Mouse (Mus musculus) T-helper 17 cell (primary cell): ENCODE data around the gene Rce1.

Experiments used
- in situ Hi-C, 2 experiments: fragments of 300-600 bp; cut with MboI, MseI; formaldehyde crosslinking; loops; 1 replicate in 1 of 2; 2 replicates in 1 of 2; pipeline ENCODE4 v1.15.1; 2025; ENCODE audit warnings: high pct_unique_total_duplicates in 2 of 2

Rce1 gene

GRCm38 (mm10) chr19:4625179-4625828, at the start of gene Rce1:
Rce1 (minus strand) TSS chr19:4625641.
- in situ Hi-C loops = loop anchor here in 1 of 2 experiments (10.0 kb wide), 1 partner anchor 219 kb away; no protein-coding TSS in a partner anchor

GRCm38 (mm10) chr19:4672401-4672800, 47.0 kb upstream of the Rce1 start:
- in situ Hi-C loops = no loop called here

- in situ Hi-C loops = no loop called here
Observed at GRCm38 (mm10) chr19:4670776-4671175, 45.3 kb upstream of the Rce1 start.

GRCm38 (mm10) chr19:4666815-4667214, 41.4 kb upstream of the Rce1 start:
- in situ Hi-C loops = no loop called here

GRCm38 (mm10) chr19:4658156-4658555, 32.7 kb upstream of the Rce1 start:
- in situ Hi-C loops = no loop called here

- in situ Hi-C loops = loop anchor here (5.0 kb wide), 1 partner anchor 95 kb away; no protein-coding TSS in a partner anchor
Observed at GRCm38 (mm10) chr19:4646917-4647492, 21.6 kb upstream of the Rce1 start.

- in situ Hi-C loops = no loop called here
Observed at GRCm38 (mm10) chr19:4644271-4644670, 18.8 kb upstream of the Rce1 start.

GRCm38 (mm10) chr19:4635986-4636385, 10.5 kb upstream of the Rce1 start:
- in situ Hi-C loops = no loop called here

- in situ Hi-C loops = loop anchor here in 1 of 2 experiments (10.0 kb wide), 1 partner anchor 216 kb away; no protein-coding TSS in a partner anchor
Observed at GRCm38 (mm10) chr19:4628819-4629218, 3.4 kb upstream of the Rce1 start.

GRCm38 (mm10) chr19:4625829-4626535, 541 bp upstream of the Rce1 start:
- in situ Hi-C loops = loop anchor here in 1 of 2 experiments (10.0 kb wide), 1 partner anchor 219 kb away; no protein-coding TSS in a partner anchor

- in situ Hi-C loops = loop anchor here (5.0 to 10.0 kb wide), 2 partner anchors 220 to 338 kb away; partner anchors contain the start of gene Mrpl11 (in 1 of the 2)
Observed at GRCm38 (mm10) chr19:4624406-4625178, 849 bp downstream of the Rce1 start.

GRCm38 (mm10) chr19:4624006-4624405, 1.4 kb downstream of the Rce1 start:
- in situ Hi-C loops = loop anchor here (5.0 to 10.0 kb wide), 2 partner anchors 221 to 338 kb away; partner anchors contain the start of gene Mrpl11 (in 1 of the 2)

- in situ Hi-C loops = loop anchor here (5.0 to 10.0 kb wide), 2 partner anchors 221 to 339 kb away; partner anchors contain the start of gene Mrpl11 (in 1 of the 2)
Observed at GRCm38 (mm10) chr19:4623419-4623818, 2.0 kb downstream of the Rce1 start.

GRCm38 (mm10) chr19:4622780-4623179, 2.7 kb downstream of the Rce1 start:
- in situ Hi-C loops = loop anchor here (5.0 to 10.0 kb wide), 2 partner anchors 222 to 340 kb away; partner anchors contain the start of gene Mrpl11 (in 1 of the 2)

GRCm38 (mm10) chr19:4620721-4621120, 4.7 kb downstream of the Rce1 start:
- in situ Hi-C loops = loop anchor here (5.0 to 10.0 kb wide), 2 partner anchors 224 to 342 kb away; partner anchors contain the start of gene Mrpl11 (in 1 of the 2)

GRCm38 (mm10) chr19:4619461-4619860, 6.0 kb downstream of the Rce1 start:
- in situ Hi-C loops = loop anchor here in 1 of 2 experiments (10.0 kb wide), 1 partner anchor 515 kb away; no protein-coding TSS in a partner anchor

- in situ Hi-C loops = loop anchor here in 1 of 2 experiments (10.0 kb wide), 1 partner anchor 513 kb away; no protein-coding TSS in a partner anchor
Observed at GRCm38 (mm10) chr19:4618183-4618582, 7.3 kb downstream of the Rce1 start.

- in situ Hi-C loops = loop anchor here in 1 of 2 experiments (10.0 kb wide), 1 partner anchor 512 kb away; no protein-coding TSS in a partner anchor
Observed at GRCm38 (mm10) chr19:4616546-4616945, 8.9 kb downstream of the Rce1 start.

GRCm38 (mm10) chr19:4615151-4616093, 10.0 kb downstream of the Rce1 start, which contains the start of gene Lrfn4:
Lrfn4 (minus strand) TSS chr19:4615667.
- in situ Hi-C loops = loop anchor here in 1 of 2 experiments (10.0 kb wide), 1 partner anchor 511 kb away; no protein-coding TSS in a partner anchor
